Mouse (Mus musculus): ENCODE data around the gene Stard5. TPM values are rescaled to one million over a fixed set of nuclear protein-coding genes. Genes with fewer than 3 reads are reported as not detected.

The Stard5 gene
- polyA plus RNA-seq, 1 experiment = 31.0 TPM

- no peak overlapping the region for H3K27ac ChIP-seq (ENCODE audit: insufficient read depth, low read length)
- 88% methylated on average over 7 of the region's 7 CpGs for WGBS
- no peak for DNase-seq
- no peak overlapping the region for H3K4me3 ChIP-seq (replicated peaks; ENCODE audit: insufficient read depth, low read depth, low read length)
- H3K4me1 ChIP-seq (ENCODE audit: control insufficient read depth, insufficient read depth, low read length) = no peaks in the 10 kb centered on the region
- no peak for TF ChIP-seq CTCF (IDR thresholded peaks at IDR 0.05; ENCODE audit: borderline replicate concordance, insufficient read depth, low read depth, low read length)
- no peak for TF ChIP-seq POLR2A (IDR thresholded peaks at IDR 0.05; ENCODE audit: borderline replicate concordance, insufficient read depth, low read length)
- no peaks in the 10 kb centered on the region for H3K27me3 ChIP-seq (ENCODE audit: control insufficient read depth, insufficient read depth, low read length)
These were observed 27.4 kb upstream of the Stard5 start for GRCm38 (mm10) chr7:83604180-83604944.

DNA sequence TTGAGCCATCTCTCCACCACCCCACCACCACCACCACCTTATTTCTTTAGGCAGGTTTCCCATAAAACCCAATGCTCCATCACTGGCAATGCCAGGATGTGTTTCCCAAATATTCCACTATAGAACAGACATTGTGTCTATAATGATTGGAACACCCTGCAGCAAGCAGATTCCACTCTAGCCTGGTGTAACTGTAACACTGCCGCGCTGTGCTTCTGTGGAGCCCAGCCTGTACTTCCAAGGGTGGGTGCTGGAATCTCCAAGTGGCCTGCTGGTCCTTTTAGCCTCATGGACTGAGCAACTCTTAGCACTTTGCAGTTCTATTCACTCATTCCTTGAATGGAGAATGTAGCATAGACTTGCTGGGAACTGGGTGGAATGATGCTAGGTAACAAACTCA, 25.0 kb upstream of the Stard5 start:
- no peak for DNase-seq
- WGBS = 96% methylated on average over 2 of the region's 2 CpGs
- H3K27ac ChIP-seq (ENCODE audit: insufficient read depth, low read length) = no peak overlapping the region
- no peak overlapping the region for H3K4me3 ChIP-seq (replicated peaks; ENCODE audit: insufficient read depth, low read depth, low read length)
- no peak for TF ChIP-seq CTCF (IDR thresholded peaks at IDR 0.05; ENCODE audit: borderline replicate concordance, insufficient read depth, low read depth, low read length)
- TF ChIP-seq POLR2A (IDR thresholded peaks at IDR 0.05; ENCODE audit: borderline replicate concordance, insufficient read depth, low read length) = no peak
- H3K27me3 ChIP-seq (ENCODE audit: control insufficient read depth, insufficient read depth, low read length) = no peaks in the 10 kb centered on the region
- no peaks in the 10 kb centered on the region for H3K4me1 ChIP-seq (ENCODE audit: control insufficient read depth, insufficient read depth, low read length)

- 96% methylated on average over 4 of the region's 4 CpGs for WGBS
- TF ChIP-seq CTCF (IDR thresholded peaks at IDR 0.05; ENCODE audit: borderline replicate concordance, insufficient read depth, low read depth, low read length) (no peak), POLR2A (IDR thresholded peaks at IDR 0.05; ENCODE audit: borderline replicate concordance, insufficient read depth, low read length) (no peak)
- H3K27me3 ChIP-seq (ENCODE audit: control insufficient read depth, insufficient read depth, low read length) = no peaks in the 10 kb centered on the region
These were observed 21.9 kb upstream of the Stard5 start for GRCm38 (mm10) chr7:83609891-83610290.

GRCm38 (mm10) chr7:83611886-83612285, 19.9 kb upstream of the Stard5 start:
- 100% methylated on average over 1 of the region's 1 CpGs for WGBS
- Histone ChIP-seq H3K4me1 (ENCODE audit: control insufficient read depth, insufficient read depth, low read length) (no peaks in the 10 kb centered on the region), H3K27me3 (ENCODE audit: control insufficient read depth, insufficient read depth, low read length) (no peaks in the 10 kb centered on the region), H3K4me3 (replicated peaks; ENCODE audit: insufficient read depth, low read depth, low read length) (no peak overlapping the region), H3K27ac (ENCODE audit: insufficient read depth, low read length) (no peak overlapping the region)
- DNase-seq = no peak
- TF ChIP-seq CTCF (IDR thresholded peaks at IDR 0.05; ENCODE audit: borderline replicate concordance, insufficient read depth, low read depth, low read length) (no peak), POLR2A (IDR thresholded peaks at IDR 0.05; ENCODE audit: borderline replicate concordance, insufficient read depth, low read length) (no peak)

More at GRCm38 (mm10) chr7:83609891-83610290, 21.9 kb upstream of the Stard5 start:
- Histone ChIP-seq H3K4me1 (ENCODE audit: control insufficient read depth, insufficient read depth, low read length) (no peaks in the 10 kb centered on the region), H3K27ac (ENCODE audit: insufficient read depth, low read length) (no peak overlapping the region), H3K4me3 (replicated peaks; ENCODE audit: insufficient read depth, low read depth, low read length) (no peak overlapping the region)
- DNase-seq = no peak

GRCm38 (mm10) chr7:83615272-83615671, 16.5 kb upstream of the Stard5 start:
- H3K4me1 ChIP-seq (ENCODE audit: control insufficient read depth, insufficient read depth, low read length) = 0 out of 2 replicates have a peak, but pooled peaks cover 5% of the 10 kb centered on the region
- H3K4me3 ChIP-seq (replicated peaks; ENCODE audit: insufficient read depth, low read depth, low read length) = no peak overlapping the region
- WGBS = 83% methylated on average over 3 of the region's 3 CpGs
- TF ChIP-seq POLR2A (IDR thresholded peaks at IDR 0.05; ENCODE audit: borderline replicate concordance, insufficient read depth, low read length) (no peak), CTCF (IDR thresholded peaks at IDR 0.05; ENCODE audit: borderline replicate concordance, insufficient read depth, low read depth, low read length) (no peak)
- no peak for DNase-seq
- H3K27ac ChIP-seq (ENCODE audit: insufficient read depth, low read length) = no peak overlapping the region
- H3K27me3 ChIP-seq (ENCODE audit: control insufficient read depth, insufficient read depth, low read length) = no peaks in the 10 kb centered on the region

DNA sequence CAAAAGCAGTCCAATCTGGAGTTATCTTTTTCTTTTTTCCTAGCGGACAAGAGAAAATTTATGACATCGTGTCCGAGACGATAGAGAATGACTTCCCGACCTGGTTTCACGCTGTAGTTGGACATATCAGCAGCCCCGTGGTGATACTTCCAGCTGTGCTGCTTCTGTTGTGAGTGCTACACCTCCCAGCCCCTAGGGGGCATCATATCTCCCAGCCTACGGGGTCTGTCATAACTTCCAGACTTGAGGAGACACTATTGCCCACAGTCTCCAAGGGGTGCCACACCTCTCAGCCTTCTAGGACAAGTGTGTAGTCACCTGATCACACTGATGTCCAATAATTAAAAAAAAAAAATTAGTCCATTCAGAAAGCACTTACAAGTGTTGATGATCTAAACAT, 15.9 kb upstream of the Stard5 start:
- WGBS = 86% methylated on average over 8 of the region's 8 CpGs
- H3K27ac ChIP-seq (ENCODE audit: insufficient read depth, low read length) = no peak overlapping the region
- 0 out of 2 replicates have a peak, but pooled peaks cover 5% of the 10 kb centered on the region for H3K4me1 ChIP-seq (ENCODE audit: control insufficient read depth, insufficient read depth, low read length)
- H3K4me3 ChIP-seq (replicated peaks; ENCODE audit: insufficient read depth, low read depth, low read length) = no peak overlapping the region
- H3K27me3 ChIP-seq (ENCODE audit: control insufficient read depth, insufficient read depth, low read length) = no peaks in the 10 kb centered on the region
- TF ChIP-seq POLR2A (IDR thresholded peaks at IDR 0.05; ENCODE audit: borderline replicate concordance, insufficient read depth, low read length) (no peak), CTCF (IDR thresholded peaks at IDR 0.05; ENCODE audit: borderline replicate concordance, insufficient read depth, low read depth, low read length) (no peak)
- DNase-seq = no peak

GRCm38 (mm10) chr7:83616268-83616667, 15.5 kb upstream of the Stard5 start:
- TF ChIP-seq POLR2A (IDR thresholded peaks at IDR 0.05; ENCODE audit: borderline replicate concordance, insufficient read depth, low read length) (no peak), CTCF (IDR thresholded peaks at IDR 0.05; ENCODE audit: borderline replicate concordance, insufficient read depth, low read depth, low read length) (no peak)
- H3K27ac ChIP-seq (ENCODE audit: insufficient read depth, low read length) = no peak overlapping the region
- no peak for DNase-seq
- 93% methylated on average over 3 of the region's 3 CpGs for WGBS
- H3K27me3 ChIP-seq (ENCODE audit: control insufficient read depth, insufficient read depth, low read length) = no peaks in the 10 kb centered on the region
- 0 out of 2 replicates have a peak, but pooled peaks cover 5% of the 10 kb centered on the region for H3K4me1 ChIP-seq (ENCODE audit: control insufficient read depth, insufficient read depth, low read length)
- H3K4me3 ChIP-seq (replicated peaks; ENCODE audit: insufficient read depth, low read depth, low read length) = no peak overlapping the region

GRCm38 (mm10) chr7:83618709-83619108, 13.1 kb upstream of the Stard5 start:
- Histone ChIP-seq H3K4me3 (replicated peaks; ENCODE audit: insufficient read depth, low read depth, low read length) (no peak overlapping the region), H3K4me1 (ENCODE audit: control insufficient read depth, insufficient read depth, low read length) (0 out of 2 replicates have a peak, but pooled peaks cover 5% of the 10 kb centered on the region), H3K27ac (ENCODE audit: insufficient read depth, low read length) (no peak overlapping the region), H3K27me3 (ENCODE audit: control insufficient read depth, insufficient read depth, low read length) (no peaks in the 10 kb centered on the region)
- no peak for TF ChIP-seq POLR2A (IDR thresholded peaks at IDR 0.05; ENCODE audit: borderline replicate concordance, insufficient read depth, low read length)
- DNase-seq = no peak
- WGBS = 83% methylated on average over 1 of the region's 1 CpGs

All from cerebellum, adult 2 months (tissue).